Mouse (Mus musculus): Measurements from ENCODE around the gene Ccdc54. TPM values are rescaled to one million over a fixed set of nuclear protein-coding genes. Genes with fewer than 3 reads are reported as not detected.

The Ccdc54 gene
- total RNA-seq, 2 experiments from 2014 or later = not detected

DNA sequence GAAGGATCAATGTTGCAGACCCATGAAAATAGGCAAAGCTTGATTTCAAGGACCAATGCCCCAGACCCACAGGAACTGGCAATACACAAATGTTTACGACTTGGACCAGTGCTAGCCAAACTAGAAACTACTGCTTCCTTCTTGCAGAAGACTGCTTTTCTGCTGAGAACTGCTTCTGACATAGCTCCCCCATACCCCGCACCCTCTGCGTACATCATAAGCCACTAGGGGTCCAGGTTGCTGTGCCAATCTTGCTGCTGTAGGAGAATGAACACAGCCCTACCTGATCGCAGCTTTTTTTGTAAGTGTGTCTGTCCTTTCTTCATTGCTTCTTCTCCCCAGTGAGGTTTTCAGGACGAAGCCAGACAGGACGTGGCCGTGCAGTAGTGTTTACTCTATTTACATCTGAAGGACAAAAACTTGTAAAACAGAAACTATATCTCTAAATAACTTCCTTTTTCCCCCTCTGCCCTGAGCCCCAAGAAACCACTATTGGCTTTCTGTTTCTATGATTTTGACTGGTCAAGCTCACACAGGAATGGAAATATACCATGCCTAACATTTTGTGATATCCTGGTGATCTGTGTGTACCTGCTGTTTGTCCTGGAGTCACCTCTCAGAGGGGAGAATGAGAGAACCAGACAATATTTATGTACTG is 39.0 kb downstream of the Ccdc54 start:
- intact Hi-C loops (cut with DNase I) = no loop called here
- no peak for DNase-seq (ENCODE audit: low spot score)

- intact Hi-C loops (cut with DNase I) = no loop called here
- DNase-seq (ENCODE audit: low spot score) = no peak
These were observed 40.0 kb downstream of the Ccdc54 start for GRCm38 (mm10) chr16:50550927-50551326.

DNA sequence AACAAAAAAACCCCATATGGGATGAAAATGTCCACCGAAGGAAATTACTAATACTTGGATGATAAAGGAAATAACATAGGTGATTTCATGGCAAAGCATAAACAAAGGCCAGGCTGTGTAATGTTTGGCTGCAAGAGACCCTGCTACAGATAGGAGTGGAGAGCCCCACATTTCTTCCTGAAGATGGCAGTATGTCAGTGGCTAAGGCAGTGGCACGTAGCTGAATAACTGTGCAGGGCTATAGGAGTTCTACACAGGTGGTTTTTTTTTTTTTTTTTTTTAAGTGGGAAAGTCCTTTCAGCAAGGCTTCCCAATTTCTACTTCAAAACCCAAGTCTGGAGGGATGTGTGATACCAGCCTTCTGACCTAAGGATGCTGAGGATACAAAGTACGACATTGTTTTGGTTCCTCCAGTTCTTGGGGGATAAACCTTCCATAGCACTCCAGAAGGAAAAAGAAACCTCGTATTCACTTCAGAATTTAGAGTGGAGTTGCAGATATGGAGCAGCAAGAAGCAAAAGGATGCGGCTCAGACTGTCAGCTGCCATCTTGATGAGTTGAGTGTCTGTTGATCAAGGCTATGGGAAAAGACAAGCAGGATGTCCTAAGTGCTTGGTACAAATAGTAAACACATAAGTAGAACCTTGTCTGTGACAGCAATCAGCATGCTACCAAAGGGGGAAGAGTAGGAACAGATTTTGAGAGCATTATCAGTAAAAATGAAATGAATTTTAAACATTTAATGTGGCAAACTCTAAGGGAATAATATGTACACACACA is 48.2 kb downstream of the Ccdc54 start:
- intact Hi-C loops (cut with DNase I) = no loop called here
- DNase-seq (ENCODE audit: low spot score) = no peak

Other genes starting within 250 kb of the Ccdc54 start
- gene Bbx, start 158.8 kb downstream of the Ccdc54 start, total RNA-seq (2021) = 10 to 100 TPM; 11.7 to 14.7 TPM